Mouse (Mus musculus): Measurements from ENCODE around the gene Abca4.

Abca4 gene

DNA sequence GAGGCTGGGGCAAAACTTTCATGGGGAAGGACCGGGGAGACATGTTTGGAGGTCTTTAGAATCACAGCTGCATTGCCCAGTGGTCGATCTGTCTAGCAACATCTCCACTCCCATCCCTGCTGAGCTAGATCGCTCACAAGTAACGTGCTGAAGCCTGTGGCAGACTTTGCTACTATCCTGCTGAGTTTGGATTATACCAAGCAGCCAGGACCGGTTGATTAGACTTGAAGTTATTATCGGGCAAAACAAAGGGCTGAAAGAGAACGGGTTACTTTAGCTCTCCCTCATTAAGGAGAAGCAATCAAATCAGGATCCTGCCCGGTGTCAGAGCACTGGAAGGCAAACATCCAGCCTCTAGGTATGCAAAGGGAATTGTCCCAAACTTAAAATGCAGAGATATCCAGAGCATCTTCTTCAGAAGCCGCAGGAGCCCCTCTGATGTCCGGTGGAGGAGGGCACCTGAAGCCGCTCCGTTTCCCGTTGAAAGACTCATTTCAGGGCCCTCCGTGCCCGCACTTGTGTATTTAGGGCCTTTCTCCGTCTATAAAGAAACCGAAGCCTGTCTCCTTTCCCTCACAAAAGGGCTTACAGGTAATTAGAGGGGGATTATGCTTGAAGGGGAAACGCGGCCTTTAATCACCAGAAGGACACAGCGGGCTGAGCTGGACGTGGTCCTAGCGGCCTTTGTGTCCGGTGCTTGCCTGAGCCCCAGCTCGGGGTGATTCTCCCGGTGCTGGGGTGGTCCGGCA, at the start of gene Abca4:
Gene Abca4 (plus strand): TSS at position 645 of the 749 bp plus-strand sequence.
- DNase-seq (ENCODE audit: low spot score): no peak

DNA sequence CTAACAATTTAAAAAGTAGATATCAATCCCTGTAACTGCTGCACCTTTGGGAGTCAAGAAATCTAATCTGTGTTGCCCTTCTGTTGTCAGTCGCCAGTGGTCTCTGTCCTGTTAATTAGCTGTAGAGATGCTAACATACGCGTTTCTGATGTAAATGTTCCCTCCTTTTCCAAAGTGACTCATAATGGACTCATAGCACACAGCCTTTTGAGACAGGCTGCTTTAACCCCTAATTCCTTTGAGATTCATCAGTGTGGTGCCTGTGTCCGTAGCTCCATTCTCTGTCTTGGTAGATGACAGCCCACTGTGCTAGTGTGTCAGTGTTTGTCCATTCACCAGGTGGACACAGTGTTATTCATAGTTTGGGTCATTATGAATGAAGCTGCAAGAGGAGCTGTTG, 49.1 kb upstream of the Abca4 start:
- no peak for DNase-seq (ENCODE audit: low spot score)

GRCm38 (mm10) chr3:121999934-122000333, 44.3 kb upstream of the Abca4 start:
- DNase-seq (ENCODE audit: low spot score): no peak

GRCm38 (mm10) chr3:122001568-122001967, 42.7 kb upstream of the Abca4 start:
- no peak for DNase-seq (ENCODE audit: low spot score)

DNA sequence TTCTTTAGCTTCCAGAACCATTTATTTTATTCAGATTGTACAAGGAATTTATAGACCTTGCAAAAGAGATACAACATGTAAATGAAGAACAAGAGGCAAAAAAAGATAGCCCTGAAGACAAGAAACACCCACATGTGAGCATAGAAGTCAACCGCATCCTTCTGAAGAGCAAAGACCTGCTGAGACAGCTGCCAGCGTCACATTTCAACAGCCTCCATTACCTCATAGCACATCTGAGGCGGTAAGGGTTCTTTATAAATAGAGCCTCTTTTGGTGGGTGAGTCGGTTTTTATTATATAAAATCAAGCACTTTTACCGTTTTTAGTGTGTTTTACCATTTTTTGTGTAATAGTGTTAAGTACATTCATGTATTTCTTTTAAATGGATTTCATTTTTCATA, 34.4 kb upstream of the Abca4 start:
- DNase-seq (ENCODE audit: low spot score): no peak

DNA sequence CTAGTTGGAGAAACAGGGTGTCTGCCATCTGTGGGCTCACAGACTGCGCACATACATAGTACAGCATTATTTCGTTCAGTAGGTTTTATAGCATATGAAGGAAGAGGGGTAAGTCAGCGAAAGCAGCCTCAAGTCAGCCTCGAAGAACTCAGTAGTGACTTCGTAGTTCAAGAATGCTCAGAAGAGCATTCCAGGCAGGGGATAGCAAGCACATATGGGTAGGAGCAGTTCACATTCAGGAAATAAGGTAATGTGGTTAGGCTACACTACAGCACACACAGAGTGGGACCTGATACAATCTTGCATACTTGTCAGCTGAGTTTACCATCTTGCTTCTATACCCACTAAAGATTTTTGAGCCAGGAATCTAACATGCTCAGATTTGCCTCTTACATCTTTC, 34.0 kb upstream of the Abca4 start:
- no peak for DNase-seq (ENCODE audit: low spot score)

DNA sequence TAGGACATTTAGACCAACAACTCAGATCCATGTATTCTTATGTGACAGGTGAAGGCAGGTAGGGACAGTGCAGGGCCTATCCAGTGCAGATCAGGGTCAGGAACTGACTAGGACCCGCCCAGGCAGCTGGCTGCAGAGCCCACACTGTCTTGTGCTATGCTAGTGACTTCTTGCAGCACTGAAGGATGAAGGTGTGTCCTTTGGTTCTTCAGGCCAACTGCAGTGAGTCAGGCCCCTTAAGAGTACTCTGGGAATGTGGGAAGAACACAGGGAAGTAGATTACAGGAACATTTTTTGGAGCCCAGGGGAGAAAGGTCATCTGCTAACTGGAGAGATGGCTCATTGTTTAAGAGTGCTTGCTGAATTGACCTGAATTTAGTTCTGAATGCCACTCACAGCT, 31.8 kb upstream of the Abca4 start:
- DNase-seq (ENCODE audit: low spot score): no peak

DNA sequence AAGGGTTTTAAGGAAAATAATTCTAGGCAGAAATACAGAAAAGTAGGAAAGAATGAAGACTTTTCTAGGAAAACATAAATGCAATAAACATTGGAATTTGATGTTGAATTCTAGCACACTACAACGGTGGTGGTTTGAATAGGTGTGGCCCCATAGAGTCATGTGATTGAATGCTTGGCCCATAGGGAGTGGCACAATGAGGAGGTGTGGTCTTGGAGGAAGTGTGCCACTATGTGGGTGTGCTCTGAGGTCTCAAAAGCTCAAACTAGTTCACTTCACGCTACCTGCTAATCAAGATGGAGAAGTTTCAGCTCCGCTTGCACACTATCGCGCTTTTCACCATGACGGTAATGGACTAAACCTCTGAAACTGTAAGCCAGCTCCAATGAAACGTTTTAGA, 25.8 kb upstream of the Abca4 start:
- no peak for DNase-seq (ENCODE audit: low spot score)

DNA sequence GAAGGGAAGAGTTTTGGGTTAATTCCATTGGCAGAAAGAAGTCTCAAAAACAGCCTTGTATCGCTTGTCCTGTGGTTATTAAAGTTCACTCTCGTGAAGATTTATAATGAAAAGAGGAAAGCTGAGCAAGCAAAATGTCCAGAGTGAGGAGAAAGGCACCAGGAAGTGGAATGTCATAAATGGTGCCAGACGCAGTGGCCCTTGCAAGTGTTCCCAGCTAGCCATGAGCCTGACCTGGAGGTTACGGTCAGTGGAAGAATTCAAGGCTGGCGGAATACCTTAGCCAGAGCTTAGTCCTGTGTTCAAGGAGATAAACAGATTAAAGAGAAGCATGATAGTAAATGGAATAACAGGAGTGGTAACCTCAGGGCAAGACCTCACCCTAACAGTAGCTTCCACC, 25.1 kb upstream of the Abca4 start:
- no peak for DNase-seq (ENCODE audit: low spot score)

DNA sequence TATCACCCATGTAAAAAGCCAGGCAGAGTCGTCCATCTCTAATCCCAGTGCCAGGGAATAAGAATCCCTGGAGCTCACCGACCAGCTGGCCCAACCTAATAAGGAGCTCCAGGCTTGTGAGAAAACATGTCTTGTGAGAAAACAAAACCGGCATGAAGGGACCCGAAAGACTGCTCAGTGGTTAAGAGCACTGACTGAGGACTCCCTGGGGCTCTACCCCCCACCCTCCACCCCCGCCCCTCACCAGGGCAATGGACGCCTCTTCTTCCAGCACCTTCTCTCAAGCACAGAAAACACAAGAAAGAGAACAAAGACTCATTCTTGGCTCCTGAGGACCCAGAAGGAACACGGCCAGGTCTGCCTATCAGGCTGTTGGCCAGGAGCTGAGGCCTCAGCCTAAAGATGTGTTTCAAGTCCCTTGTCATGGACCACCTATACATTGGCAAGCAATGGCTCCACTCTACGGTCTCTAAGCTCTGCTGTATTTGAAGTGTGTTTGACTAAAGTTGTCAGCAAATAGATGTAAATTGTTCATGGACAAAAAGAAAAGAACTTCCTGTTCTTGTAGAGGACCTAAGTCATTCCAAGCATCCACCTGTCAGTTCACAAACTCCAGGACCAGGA, 23.1 kb upstream of the Abca4 start:
- DNase-seq (ENCODE audit: low spot score): no peak

DNA sequence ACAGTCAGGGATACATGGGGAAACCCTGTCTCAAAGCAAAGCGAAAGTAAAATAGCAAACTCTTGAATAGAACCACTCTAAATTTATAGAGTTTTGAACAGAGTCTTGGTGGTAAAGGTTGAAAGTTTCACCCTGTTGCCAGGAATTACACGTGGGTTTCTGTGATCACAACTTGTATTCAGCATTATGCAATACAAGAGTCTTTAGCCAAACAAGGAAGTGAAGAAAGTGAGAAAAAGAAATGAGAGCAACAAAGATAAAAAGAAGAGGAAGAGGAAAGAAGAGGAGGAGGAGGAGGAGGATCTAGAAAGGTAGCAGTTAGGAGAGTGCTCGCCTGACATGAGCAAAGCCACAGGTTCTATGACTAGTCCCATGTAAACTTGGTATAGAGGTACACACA, 21.9 kb upstream of the Abca4 start:
- no peak for DNase-seq (ENCODE audit: low spot score)

- DNase-seq (ENCODE audit: low spot score): no peak
Observed at GRCm38 (mm10) chr3:122026676-122027075, 17.6 kb upstream of the Abca4 start.

GRCm38 (mm10) chr3:122027776-122028175, 16.5 kb upstream of the Abca4 start:
- no peak for DNase-seq (ENCODE audit: low spot score)

GRCm38 (mm10) chr3:122033248-122033837, 10.9 kb upstream of the Abca4 start:
- DNase-seq (ENCODE audit: low spot score): no peak

DNA sequence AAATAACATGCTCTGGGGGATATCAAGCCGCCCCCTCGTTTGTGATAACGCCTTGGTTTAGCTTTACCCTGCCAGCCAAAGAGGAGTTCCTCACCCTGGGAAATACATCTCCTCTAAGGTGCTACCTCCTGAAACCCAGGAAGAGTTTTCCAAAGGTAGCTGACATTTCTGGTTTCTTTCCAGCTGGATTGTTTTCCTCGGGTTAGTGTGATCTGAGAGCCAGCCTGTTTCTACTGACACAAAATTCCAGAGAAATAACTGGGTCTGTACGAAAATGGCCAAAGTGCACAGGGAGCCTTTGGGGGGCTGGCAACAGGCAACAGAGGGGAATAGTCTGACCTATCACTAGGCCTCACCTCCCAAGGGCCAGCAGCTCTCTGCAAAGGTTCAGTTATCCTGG, 10.0 kb upstream of the Abca4 start:
- DNase-seq (ENCODE audit: low spot score): no peak

GRCm38 (mm10) chr3:122035092-122035491, 9.2 kb upstream of the Abca4 start:
- DNase-seq (ENCODE audit: low spot score): no peak

GRCm38 (mm10) chr3:122040522-122040921, 3.7 kb upstream of the Abca4 start:
- DNase-seq (ENCODE audit: low spot score): no peak

- no peak for DNase-seq (ENCODE audit: low spot score)
Observed at GRCm38 (mm10) chr3:122043102-122043501, 1.1 kb upstream of the Abca4 start.

GRCm38 (mm10) chr3:122046187-122046620, 2.0 kb downstream of the Abca4 start:
- no peak for DNase-seq (ENCODE audit: low spot score)

DNA sequence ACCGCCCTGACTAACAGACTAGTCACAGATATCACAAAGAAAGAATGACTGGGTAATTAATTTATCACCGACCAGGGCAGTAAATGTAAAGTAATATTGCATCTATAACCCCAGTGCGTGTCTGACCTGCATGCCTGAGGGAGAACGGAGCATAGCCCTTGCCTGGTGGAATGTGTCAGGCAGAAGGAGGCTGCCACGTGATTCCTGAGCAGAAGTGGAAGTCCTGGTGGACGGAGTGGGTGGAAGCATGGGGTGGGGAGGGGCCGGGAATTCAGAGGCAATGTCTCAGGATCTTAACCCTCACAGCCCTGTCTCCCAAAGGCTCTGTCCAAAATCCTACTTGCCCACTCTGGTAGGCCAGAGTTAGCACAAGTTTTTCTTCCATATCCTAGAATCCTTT, 3.2 kb downstream of the Abca4 start:
- no peak for DNase-seq (ENCODE audit: low spot score)

- DNase-seq (ENCODE audit: low spot score): no peak
Observed at GRCm38 (mm10) chr3:122047921-122048861, 3.9 kb downstream of the Abca4 start.

DNA sequence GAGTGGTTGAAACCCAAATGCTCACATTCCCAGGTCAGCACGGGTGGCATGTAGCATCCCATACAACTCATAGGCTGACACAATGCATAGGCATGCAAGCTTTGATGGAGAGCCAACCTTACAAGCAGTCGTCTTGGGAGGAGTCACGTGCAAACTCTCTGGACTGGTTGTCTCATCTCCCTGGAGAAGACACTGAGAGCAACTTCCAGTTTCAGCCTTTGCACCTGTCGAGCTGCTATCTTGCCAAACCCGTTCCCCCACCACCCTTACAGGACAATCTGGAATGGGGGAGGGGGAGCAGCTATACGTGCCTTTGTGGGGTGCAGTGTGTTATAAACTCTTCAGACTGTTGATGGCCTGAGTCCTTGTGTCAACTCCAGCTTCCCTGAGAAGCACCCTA, 4.9 kb downstream of the Abca4 start:
- no peak for DNase-seq (ENCODE audit: low spot score)
